Mouse (Mus musculus): Measurements from ENCODE around the gene Uba52. TPM values are rescaled to one million over a fixed set of nuclear protein-coding genes. Genes with fewer than 3 reads are reported as not detected.

Uba52 gene
- polyA plus RNA-seq (2012; rRNA removed; ENCODE audit: low replicate concordance) = 371 and 768 TPM in 2 replicates

DNA sequence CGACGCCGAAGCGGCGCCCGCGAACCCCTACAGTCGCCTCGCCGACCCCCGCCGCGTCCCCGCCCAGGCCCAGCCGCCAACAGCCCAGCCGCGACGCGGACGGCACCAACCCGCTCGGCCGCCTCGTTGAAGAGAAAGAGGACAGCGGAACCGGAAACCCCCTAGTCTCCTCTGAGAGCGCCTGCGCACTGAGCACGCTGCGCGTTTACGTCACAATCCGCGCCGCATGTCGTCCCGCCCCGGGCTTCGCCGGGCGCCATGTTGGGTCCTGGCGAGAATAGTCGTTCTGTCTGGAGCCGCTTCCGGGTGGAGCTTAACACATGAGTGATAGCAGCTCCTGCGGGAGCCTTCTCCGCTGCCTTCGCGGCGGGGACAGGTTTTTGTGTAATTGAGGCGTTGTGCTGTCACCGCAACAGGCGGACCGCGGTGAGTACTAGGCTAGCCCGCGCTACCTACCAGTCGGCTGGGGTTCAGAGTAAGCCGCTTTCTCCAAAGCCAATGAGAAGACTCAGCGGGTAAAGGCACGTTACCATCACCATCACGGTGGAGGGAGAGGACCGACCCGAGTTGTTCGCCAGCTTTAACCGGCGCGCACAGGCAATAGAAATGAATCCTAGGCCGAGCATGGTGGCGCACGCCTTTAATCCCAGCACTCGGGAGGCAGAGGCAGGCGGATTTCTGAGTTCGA, at the start of gene Uba52:
Gene Uba52 (minus strand): TSS at position 574 of the 688 bp plus-strand sequence.

DNA sequence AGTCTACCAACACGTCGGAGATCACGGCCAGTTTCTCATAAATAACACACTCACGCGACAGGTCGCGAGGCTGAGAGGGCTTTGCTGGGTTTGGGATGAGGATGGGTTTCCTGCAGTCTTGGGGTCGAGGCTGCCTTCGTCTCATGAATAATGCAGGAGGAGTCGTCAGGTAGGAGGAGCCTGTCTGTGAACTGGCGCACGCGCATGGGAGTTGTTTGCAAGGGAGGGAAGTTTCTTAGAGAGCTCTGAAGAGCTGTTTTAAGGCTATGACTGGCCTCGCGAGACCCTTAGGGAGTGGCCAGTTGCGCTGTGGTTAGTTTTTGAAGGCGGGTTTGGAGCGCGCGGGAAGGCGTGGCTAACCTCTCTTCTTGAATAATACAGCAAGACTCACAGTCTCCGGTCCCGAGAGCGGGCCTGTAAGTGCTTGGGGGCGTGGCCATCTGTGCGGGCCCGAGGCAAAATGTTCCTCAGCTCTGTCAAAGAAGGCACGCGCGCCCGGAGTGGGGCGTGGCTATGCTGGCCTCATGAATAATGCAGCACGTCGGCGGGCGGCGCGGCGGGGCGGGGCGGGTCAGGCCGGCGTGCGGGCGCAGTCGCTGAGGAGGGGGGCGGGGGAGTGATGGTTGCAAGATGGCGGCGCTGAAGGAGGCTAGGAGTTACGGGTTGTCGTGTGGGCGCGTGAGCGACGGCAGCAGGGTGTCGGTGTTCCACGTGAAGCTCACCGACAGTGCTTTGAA, 28.6 kb upstream of the Uba52 start, which contains the start of gene Ell:
Gene Ell (plus strand): TSS at position 381 of the 737 bp plus-strand sequence.

DNA sequence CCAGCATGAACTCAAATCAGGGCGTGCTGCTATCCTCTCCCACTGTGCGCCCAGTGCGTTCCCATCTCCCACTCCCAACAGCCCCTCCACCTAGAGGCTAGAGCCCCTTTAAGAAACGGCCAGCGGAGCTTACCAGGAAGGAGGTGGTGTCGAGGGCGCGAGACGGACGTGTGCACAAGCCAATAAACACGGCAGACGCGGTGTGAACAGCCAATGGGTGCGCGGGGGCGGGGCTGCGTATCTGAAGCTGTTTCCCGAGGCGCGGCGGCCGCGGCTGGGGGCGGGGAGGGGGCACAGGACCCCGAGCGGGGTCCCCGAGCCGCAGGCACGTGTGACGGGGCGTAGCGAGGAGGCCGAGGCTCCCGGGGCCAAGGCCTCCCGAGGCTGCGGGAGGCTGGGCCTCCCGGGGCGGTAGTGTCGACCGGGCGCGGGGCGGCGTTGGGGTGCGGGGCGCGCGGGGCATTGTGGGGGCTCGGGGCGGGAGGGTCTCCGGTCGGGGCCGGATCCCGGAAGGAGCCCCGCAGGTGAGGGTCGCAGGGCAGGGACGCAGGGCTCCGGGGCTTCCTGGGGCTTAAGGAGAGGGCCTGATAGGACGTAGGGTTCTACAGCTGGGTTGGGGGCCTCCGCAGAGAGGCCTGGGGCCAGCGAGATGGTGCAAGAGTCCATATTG, 17.0 kb upstream of the Uba52 start, which contains the start of the genes Fkbp8 and Kxd1:
Gene Fkbp8 (plus strand): TSS at position 213 of the 670 bp plus-strand sequence.
Gene Kxd1 (minus strand): TSS at position 445 of the 670 bp plus-strand sequence.

DNA sequence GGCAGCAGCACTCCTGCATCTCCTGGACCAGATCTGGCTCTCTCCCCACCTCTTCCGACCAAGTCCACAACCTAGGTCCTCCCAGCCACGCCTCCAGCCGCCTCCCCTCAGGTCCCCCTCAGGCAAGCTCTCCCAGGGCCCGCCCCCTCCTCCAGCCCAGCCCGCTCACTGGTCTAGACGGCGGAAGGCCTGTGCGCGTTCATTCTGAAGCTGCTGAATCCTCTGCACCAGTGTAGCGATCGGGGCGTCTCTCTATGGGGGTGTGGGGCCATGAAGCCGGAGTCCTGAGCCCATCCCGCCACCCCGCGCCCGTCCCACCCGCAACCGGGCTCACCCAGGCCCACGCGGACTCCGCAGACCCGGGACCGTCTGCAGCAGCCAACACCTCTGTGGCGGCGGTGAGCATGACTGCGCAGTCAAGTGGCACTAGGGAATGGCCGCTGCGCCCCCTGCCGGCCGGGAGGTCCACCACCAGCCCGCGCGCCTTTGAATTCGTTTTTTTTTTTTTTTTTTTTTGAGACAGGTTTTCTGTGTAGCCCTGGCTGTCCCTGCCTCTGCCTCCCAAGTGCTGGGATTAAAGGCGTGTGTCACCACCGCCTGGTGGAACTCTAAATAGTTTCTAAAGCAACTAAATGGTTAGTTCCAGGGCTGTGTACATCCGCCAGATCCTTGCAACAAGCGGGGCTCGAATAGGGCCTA, 4.1 kb downstream of the Uba52 start, which contains the start of gene Rex1bd:
Gene Rex1bd (minus strand): TSS at position 425 of the 699 bp plus-strand sequence.

DNA sequence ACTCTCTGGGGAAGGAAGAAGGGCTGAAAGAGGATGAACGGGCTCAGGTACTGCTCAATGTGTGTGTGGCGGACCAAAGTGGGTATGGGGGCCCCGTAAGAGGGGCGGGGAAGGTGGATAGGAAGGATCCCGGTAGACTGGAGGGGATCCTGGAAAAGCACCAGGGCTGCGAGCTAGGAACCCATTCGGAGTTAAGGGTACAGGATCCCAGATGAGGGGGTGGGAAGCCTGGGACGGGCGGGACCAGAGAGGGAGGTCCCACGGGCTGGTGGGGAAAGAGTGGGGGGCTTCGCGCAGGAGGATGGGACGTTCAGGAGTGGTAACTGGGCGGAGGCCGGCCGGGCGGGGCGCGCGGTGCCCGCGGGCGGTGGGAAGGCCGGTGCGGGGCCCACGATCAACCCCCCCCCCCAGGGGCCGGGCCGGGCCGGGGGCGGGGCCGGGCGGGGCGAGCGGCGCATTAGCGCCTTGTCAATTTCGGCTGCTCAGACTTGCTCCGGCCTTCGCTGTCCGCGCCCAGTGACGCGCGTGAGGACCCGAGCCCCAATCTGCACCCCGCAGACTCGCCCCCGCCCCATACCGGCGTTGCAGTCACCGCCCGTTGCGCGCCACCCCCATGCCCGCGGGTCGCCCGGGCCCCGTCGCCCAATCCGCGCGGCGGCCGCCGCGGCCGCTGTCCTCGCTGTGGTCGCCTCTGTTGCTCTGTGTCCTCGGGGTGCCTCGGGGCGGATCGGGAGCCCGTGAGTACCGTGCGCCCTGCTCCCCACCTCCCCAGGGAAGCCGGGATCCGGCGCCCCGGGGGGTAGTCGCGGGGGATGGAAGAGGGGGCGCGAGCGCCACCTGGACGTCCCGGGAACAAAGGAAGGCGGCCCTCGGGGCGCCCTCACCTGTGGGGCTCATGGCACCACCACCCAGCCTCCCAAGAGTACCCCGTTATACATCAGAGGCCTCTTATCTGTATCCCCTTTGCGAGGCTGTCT, 17.6 kb downstream of the Uba52 start, which contains the start of gene Crlf1:
Gene Crlf1 (plus strand): TSS at position 495 of the 977 bp plus-strand sequence.

DNA sequence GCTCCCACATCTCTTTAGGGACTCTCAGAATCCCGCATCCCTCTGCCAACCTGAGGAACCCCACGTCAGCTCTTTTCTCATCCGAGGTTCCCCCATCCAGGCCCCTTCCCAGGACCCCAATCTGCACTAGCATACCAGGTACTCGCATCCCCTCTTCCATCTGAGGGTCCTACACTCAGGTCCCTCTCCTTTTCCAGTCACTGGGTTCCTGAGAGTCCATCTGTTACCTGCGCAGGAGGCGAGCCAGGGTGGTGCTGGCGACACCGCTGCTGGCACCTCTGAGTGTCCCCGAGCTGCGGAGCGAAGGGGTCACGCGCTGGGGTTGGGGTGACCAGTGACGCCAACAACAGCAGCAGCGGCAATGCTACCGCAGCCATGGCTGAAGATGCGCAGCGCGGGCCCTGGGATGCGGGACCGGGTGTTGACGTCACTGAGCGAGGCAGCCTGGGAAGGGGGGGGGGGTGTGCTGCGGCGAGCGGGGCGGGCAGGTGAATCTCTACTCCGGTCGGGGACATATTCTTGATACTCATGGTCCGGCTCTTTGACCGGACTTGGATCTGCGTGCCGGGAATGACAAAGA, 23.6 kb downstream of the Uba52 start, which contains the start of gene Tmem59l:
Gene Tmem59l (minus strand): TSS at position 418 of the 580 bp plus-strand sequence.

DNA sequence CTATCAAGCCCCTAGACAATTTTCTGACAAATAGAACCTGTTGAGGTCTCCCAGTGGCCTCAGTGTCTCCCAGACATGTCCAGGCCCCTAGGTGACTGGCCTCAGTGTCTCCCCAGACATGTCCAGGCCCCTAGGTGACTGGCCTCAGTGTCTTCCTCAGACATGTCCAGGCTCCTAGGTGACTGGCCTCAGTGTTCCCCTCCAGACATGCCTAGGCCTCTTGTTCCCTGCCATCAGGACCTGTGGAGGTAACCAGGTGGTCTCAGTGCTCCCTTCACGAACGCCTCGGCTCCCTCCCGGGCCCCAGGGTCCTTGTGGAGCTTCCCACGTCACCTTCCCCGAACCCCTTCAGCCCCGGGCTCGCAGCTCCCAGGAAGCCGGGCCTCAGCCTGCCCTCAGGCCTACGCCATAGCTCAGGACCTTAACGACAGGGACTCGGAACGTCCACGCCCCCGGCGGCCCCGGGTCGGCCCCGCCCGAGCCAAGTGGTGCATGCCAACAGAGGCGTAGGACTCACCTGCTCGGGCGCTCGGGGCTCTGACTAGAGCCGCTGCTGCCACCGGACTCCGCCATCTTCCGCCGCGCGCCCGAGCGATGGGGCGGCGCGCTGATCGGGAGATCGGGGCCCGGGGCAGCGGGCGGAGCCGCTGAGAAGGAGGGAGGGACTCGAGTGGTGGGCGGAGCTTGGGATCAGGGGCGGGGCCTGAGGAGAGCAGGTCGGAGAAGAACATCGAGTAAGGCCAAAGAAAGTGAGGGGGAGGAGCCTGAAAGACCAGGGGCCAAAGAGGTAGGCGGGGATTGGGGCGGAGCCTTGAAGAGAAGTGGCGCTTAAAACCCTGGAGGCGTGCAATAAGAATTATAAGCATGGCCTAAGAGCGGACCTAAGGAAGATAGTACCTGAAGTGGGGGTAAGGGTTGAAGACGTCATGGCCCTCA, 34.0 kb downstream of the Uba52 start, which contains the start of gene Klhl26:
Gene Klhl26 (minus strand): TSS at position 636 of the 936 bp plus-strand sequence.

Other genes starting within 250 kb of the Uba52 start
- gene Homer3, start 228.0 kb downstream of the Uba52 start, polyA plus RNA-seq (2012; rRNA removed; ENCODE audit: low replicate concordance) = 28.4 and 42.3 TPM in 2 replicates
- gene Ddx49, start 208.3 kb downstream of the Uba52 start, polyA plus RNA-seq (2012; rRNA removed; ENCODE audit: low replicate concordance) = 43.0 and 47.9 TPM in 2 replicates
- 262 and 364 TPM in 2 replicates for gene Cope, start 208.3 kb downstream of the Uba52 start, polyA plus RNA-seq (2012; rRNA removed; ENCODE audit: low replicate concordance)
- 1.1 and 8.3 TPM in 2 replicates for gene Cers1, start 195.0 kb downstream of the Uba52 start, polyA plus RNA-seq (2012; rRNA removed; ENCODE audit: low replicate concordance)
- gene Gdf1, start 181.0 kb downstream of the Uba52 start, polyA plus RNA-seq (2012; rRNA removed; ENCODE audit: low replicate concordance) = 2.9 TPM in 1 of 2 replicates, not detected in the other
- 23.8 and 44.2 TPM in 2 replicates for gene Upf1, start 157.5 kb downstream of the Uba52 start, polyA plus RNA-seq (2012; rRNA removed; ENCODE audit: low replicate concordance)
- 1.1 TPM in 2 replicates for gene Comp, start 137.2 kb downstream of the Uba52 start, polyA plus RNA-seq (2012; rRNA removed; ENCODE audit: low replicate concordance)
- 22.9 and 36.9 TPM in 2 replicates for gene Crtc1, start 71.2 kb downstream of the Uba52 start, polyA plus RNA-seq (2012; rRNA removed; ENCODE audit: low replicate concordance)
- gene Klhl26, start 33.8 kb downstream of the Uba52 start, polyA plus RNA-seq (2012; rRNA removed; ENCODE audit: low replicate concordance) = 53.4 and 80.6 TPM in 2 replicates
- 0.42 and 0.50 TPM in 2 replicates for gene Tmem59l, start 23.4 kb downstream of the Uba52 start, polyA plus RNA-seq (2012; rRNA removed; ENCODE audit: low replicate concordance)
- gene Crlf1, start 17.6 kb downstream of the Uba52 start, polyA plus RNA-seq (2012; rRNA removed; ENCODE audit: low replicate concordance) = 5.2 and 5.7 TPM in 2 replicates
- gene Rex1bd, start 4.0 kb downstream of the Uba52 start, polyA plus RNA-seq (2012; rRNA removed; ENCODE audit: low replicate concordance) = 240 and 366 TPM in 2 replicates
- gene Fkbp8, start 16.9 kb upstream of the Uba52 start, polyA plus RNA-seq (2012; rRNA removed; ENCODE audit: low replicate concordance) = 331 and 487 TPM in 2 replicates
- 82.7 and 119 TPM in 2 replicates for gene Kxd1, start 17.2 kb upstream of the Uba52 start, polyA plus RNA-seq (2012; rRNA removed; ENCODE audit: low replicate concordance)
- 29.0 and 40.3 TPM in 2 replicates for gene Ell, start 28.7 kb upstream of the Uba52 start, polyA plus RNA-seq (2012; rRNA removed; ENCODE audit: low replicate concordance)
- gene Isyna1, start 83.6 kb upstream of the Uba52 start, polyA plus RNA-seq (2012; rRNA removed; ENCODE audit: low replicate concordance) = 107 and 194 TPM in 2 replicates
- 143 and 413 TPM in 2 replicates for gene Ssbp4, start 98.1 kb upstream of the Uba52 start, polyA plus RNA-seq (2012; rRNA removed; ENCODE audit: low replicate concordance)
- gene Lrrc25, start 105.4 kb upstream of the Uba52 start, polyA plus RNA-seq (2012; rRNA removed; ENCODE audit: low replicate concordance) = 23.8 and 34.0 TPM in 2 replicates
- 1.3 and 4.8 TPM in 2 replicates for gene Gdf15, start 121.7 kb upstream of the Uba52 start, polyA plus RNA-seq (2012; rRNA removed; ENCODE audit: low replicate concordance)
- 36.5 and 50.6 TPM in 2 replicates for gene Pgpep1, start 149.6 kb upstream of the Uba52 start, polyA plus RNA-seq (2012; rRNA removed; ENCODE audit: low replicate concordance)
- 62.1 and 102 TPM in 2 replicates for gene Lsm4, start 162.4 kb upstream of the Uba52 start, polyA plus RNA-seq (2012; rRNA removed; ENCODE audit: low replicate concordance)
- gene Jund, start 188.1 kb upstream of the Uba52 start, polyA plus RNA-seq (2012; rRNA removed; ENCODE audit: low replicate concordance) = 185 and 938 TPM in 2 replicates
- gene Iqcn, start 192.7 kb upstream of the Uba52 start, polyA plus RNA-seq (2012; rRNA removed; ENCODE audit: low replicate concordance) = 0.03 and 0.04 TPM in 2 replicates
- gene Gm3336, start 207.7 kb upstream of the Uba52 start, polyA plus RNA-seq (2012; rRNA removed; ENCODE audit: low replicate concordance) = 0.20 and 0.50 TPM in 2 replicates
- 5.5 and 6.5 TPM in 2 replicates for gene Pde4c, start 212.9 kb upstream of the Uba52 start, polyA plus RNA-seq (2012; rRNA removed; ENCODE audit: low replicate concordance)
- gene Rab3a, start 243.9 kb upstream of the Uba52 start, polyA plus RNA-seq (2012; rRNA removed; ENCODE audit: low replicate concordance) = 32.7 and 43.5 TPM in 2 replicates

Measured in mammary gland, adult 2 months (tissue).